8 mouse cellular contexts compared by ENCODE assay signal in genomic region chr17:49432071-49432711, GRCm38 (mm10). TPM values are rescaled to one million over a fixed set of nuclear protein-coding genes. Genes with fewer than 3 reads are reported as not detected.
DNase-seq lines count a peak whose midpoint lies in the region; ATAC-seq and TF ChIP-seq lines count a peak whose summit lies in the region.

No protein-coding gene starts in this region.

- no peaks in the 10 kb centered on the region for H3K4me1 ChIP-seq in hindbrain, postnatal 0 days (ENCODE audit: insufficient read depth, low read length)
- peaks cover 32% of the 10 kb centered on the region for H3K4me1 ChIP-seq in hindbrain, embryonic 10.5 days (replicated peaks)
- H3K4me1 ChIP-seq in heart, embryonic 13.5 days = peaks cover 33% of the 10 kb centered on the region
- peaks cover 19% of the 10 kb centered on the region for H3K4me1 ChIP-seq in limb, embryonic 14.5 days (ENCODE audit: control insufficient read depth, insufficient read depth, low read length)
- peaks cover 18% of the 10 kb centered on the region for H3K4me1 ChIP-seq in small intestine, adult 2 months (ENCODE audit: control insufficient read depth, insufficient read depth, insufficient read length, low read length)

- no peak for TF ChIP-seq CTCF in hindbrain, postnatal 0 days (IDR thresholded peaks at IDR 0.05; ENCODE audit: low read depth)
- no peak for TF ChIP-seq CTCF in small intestine, adult 2 months (IDR thresholded peaks at IDR 0.05; ENCODE audit: extremely low read depth, insufficient read length, insufficient replicate concordance, low read depth, low read length)

- no peaks in the 10 kb centered on the region for H3K9me3 ChIP-seq in hindbrain, postnatal 0 days (ENCODE audit: low read length)
- H3K9me3 ChIP-seq in hindbrain, embryonic 10.5 days = peaks cover 4% of the 10 kb centered on the region; the same call in 1 of the 2 replicates
- no peaks in the 10 kb centered on the region for H3K9me3 ChIP-seq in heart, embryonic 13.5 days
- no peaks in the 10 kb centered on the region for H3K9me3 ChIP-seq in limb, embryonic 14.5 days (ENCODE audit: control insufficient read depth, low read length)

- TF ChIP-seq POLR2A in limb, embryonic 14.5 days (IDR thresholded peaks at IDR 0.05; ENCODE audit: borderline replicate concordance, extremely low read depth, insufficient read depth, insufficient read length) = no peak
- no peak for TF ChIP-seq POLR2A in small intestine, adult 2 months (IDR thresholded peaks at IDR 0.05; ENCODE audit: low read depth, low read length)

- no peak overlapping the region for H3K27ac ChIP-seq in hindbrain, postnatal 0 days
- H3K27ac ChIP-seq in hindbrain, embryonic 10.5 days = no peak overlapping the region
- 0 out of 2 replicates have a peak overlapping the region, but pooled peaks have one; percentile 18 for H3K27ac ChIP-seq in heart, embryonic 13.5 days (replicated peaks)
- no peak overlapping the region for H3K27ac ChIP-seq in limb, embryonic 14.5 days (replicated peaks; ENCODE audit: low read depth, low read length)
- peak overlapping the region; percentile 23; the same call in 1 of the 2 replicates for H3K27ac ChIP-seq in small intestine, adult 2 months (ENCODE audit: insufficient read depth, low read depth, low read length)

- no peaks in the 10 kb centered on the region for H3K27me3 ChIP-seq in hindbrain, postnatal 0 days (ENCODE audit: insufficient read depth, low read length)
- no peaks in the 10 kb centered on the region for H3K27me3 ChIP-seq in hindbrain, embryonic 10.5 days (ENCODE audit: insufficient read depth, poor library complexity, severe bottlenecking)
- H3K27me3 ChIP-seq in heart, embryonic 13.5 days (replicated peaks) = no peaks in the 10 kb centered on the region
- H3K27me3 ChIP-seq in limb, embryonic 14.5 days (ENCODE audit: control insufficient read depth, insufficient read depth, low read length) = no peaks in the 10 kb centered on the region
- no peaks in the 10 kb centered on the region for H3K27me3 ChIP-seq in small intestine, adult 2 months (ENCODE audit: control insufficient read depth, insufficient read depth, low read length)

- H3K9ac ChIP-seq in hindbrain, postnatal 0 days (replicated peaks; ENCODE audit: low read length) = no peak overlapping the region
- H3K9ac ChIP-seq in heart, embryonic 13.5 days = no peak overlapping the region
- H3K9ac ChIP-seq in limb, embryonic 14.5 days (ENCODE audit: low read depth, low read length, severe bottlenecking) = no peak overlapping the region

- no peak overlapping the region for H3K4me3 ChIP-seq in hindbrain, postnatal 0 days (ENCODE audit: low read length)
- H3K4me3 ChIP-seq in hindbrain, embryonic 10.5 days = no peak overlapping the region
- H3K4me3 ChIP-seq in heart, embryonic 13.5 days = no peak overlapping the region
- H3K4me3 ChIP-seq in limb, embryonic 14.5 days (replicated peaks; ENCODE audit: low read length) = no peak overlapping the region
- no peak overlapping the region for H3K4me3 ChIP-seq in small intestine, adult 2 months (ENCODE audit: low read depth, low read length)

- WGBS in hindbrain, postnatal 0 days = 72% methylated on average over 4 of the region's 4 CpGs
- 86% methylated on average over 4 of the region's 4 CpGs for WGBS in hindbrain, embryonic 10.5 days
- 52% methylated on average over 4 of the region's 4 CpGs for WGBS in heart, embryonic 13.5 days
- WGBS in limb, embryonic 14.5 days = 42% methylated on average over 4 of the region's 4 CpGs
- 19% methylated on average over 4 of the region's 4 CpGs for WGBS in small intestine, adult 2 months

- peaks cover 14% of the 10 kb centered on the region; the same call in 1 of the 2 replicates for H3K36me3 ChIP-seq in hindbrain, postnatal 0 days (ENCODE audit: insufficient read depth, low read length)
- peaks cover 35% of the 10 kb centered on the region for H3K36me3 ChIP-seq in hindbrain, embryonic 10.5 days
- peaks cover 42% of the 10 kb centered on the region for H3K36me3 ChIP-seq in heart, embryonic 13.5 days
- peaks cover 36% of the 10 kb centered on the region for H3K36me3 ChIP-seq in limb, embryonic 14.5 days (ENCODE audit: control insufficient read depth, insufficient read depth, low read length)
- H3K36me3 ChIP-seq in small intestine, adult 2 months (ENCODE audit: control insufficient read depth, insufficient read depth, low read length) = peaks cover 38% of the 10 kb centered on the region

- no peak overlapping the region for H3K4me2 ChIP-seq in hindbrain, postnatal 0 days (ENCODE audit: low read depth, low read length)
- no peak overlapping the region for H3K4me2 ChIP-seq in heart, embryonic 13.5 days
- H3K4me2 ChIP-seq in limb, embryonic 14.5 days (replicated peaks; ENCODE audit: low read depth, low read length, severe bottlenecking) = no peak overlapping the region

- DNase-seq in hindbrain, postnatal 0 days (ENCODE audit: low spot score) = peak; percentile 63
- DNase-seq in hindbrain, embryonic 10.5 days (ENCODE audit: low spot score) = no peak
- peak; percentile 70 for DNase-seq in adrenal gland, adult 2 months
- peak; percentile 71 for DNase-seq in limb, embryonic 14.5 days (ENCODE audit: low spot score)
- DNase-seq in left cerebral cortex, adult 9 months (ENCODE audit: low spot score in 2 of 2) = no peak

- ATAC-seq in hindbrain, postnatal 0 days = no peak
- no peak for ATAC-seq in heart, embryonic 13.5 days (ENCODE audit: extremely low read depth, insufficient number of reproducible peaks, low FRiP score, low TSS enrichment)
- ATAC-seq in limb, embryonic 14.5 days (ENCODE audit: low FRiP score, low read depth) = no peak
- no peak for ATAC-seq in CD4-positive, CD25-positive, alpha-beta regulatory T cell, adult 4 months

RNA-seq across cellular contexts. Expression of gene Mocs1, which starts 4.0 kb away (rescaled TPM):
- total RNA-seq in hindbrain, postnatal 0 days (2014; rRNA removed) = 13.6 and 18.4 TPM in 2 replicates
- polyA plus RNA-seq in hindbrain, postnatal 0 days (2015; fragmentation: Nextera tagmentation; extraction: Ambion mirVana) = 4.4 and 4.7 TPM in 2 replicates
- 5.3 and 6.0 TPM in 2 replicates for polyA plus RNA-seq in hindbrain, embryonic 10.5 days (2016; fragmentation: Nextera tagmentation; extraction: Ambion mirVana)
- 10 to 100 TPM; 36.2 to 55.3 TPM for total RNA-seq in adrenal gland, adult 2 months (2021)
- polyA plus RNA-seq in adrenal gland, adult 2 months (2012; rRNA removed) = 39.5 and 42.7 TPM in 2 replicates
- polyA plus RNA-seq in heart, embryonic 13.5 days (2015; fragmentation: Nextera tagmentation; extraction: Ambion mirVana) = 5.0 and 5.9 TPM in 2 replicates
- polyA plus RNA-seq in limb, embryonic 14.5 days (2012; rRNA removed) = 18.3 and 21.5 TPM in 2 replicates
- 8.0 and 8.1 TPM in 2 replicates for polyA plus RNA-seq in limb, embryonic 14.5 days (2014; fragmentation: Nextera tagmentation; extraction: Ambion mirVana)
- 57.0 and 73.1 TPM in 2 replicates for polyA plus RNA-seq in small intestine, adult 2 months (2012; rRNA removed)
- polyA plus RNA-seq in CD4-positive, CD25-positive, alpha-beta regulatory T cell, adult 4 months (2017; shearing (Covaris generic)) = 10 to 100 TPM; 12.4 to 13.7 TPM

Comparison
In these comparisons a context has a peak if more than half of its experiments do, and no peak if none do; other contexts are left out.
1. DNase-seq: peak in hindbrain, postnatal 0 days (single experiment), adrenal gland, adult 2 months (single experiment) and limb, embryonic 14.5 days (single experiment); none in hindbrain, embryonic 10.5 days (single experiment) and left cerebral cortex, adult 9 months (0 of 2).
2. H3K27ac ChIP-seq: peak in heart, embryonic 13.5 days (single experiment) and small intestine, adult 2 months (single experiment); none in hindbrain, postnatal 0 days (single experiment), hindbrain, embryonic 10.5 days (single experiment) and limb, embryonic 14.5 days (single experiment).